Mouse (Mus musculus): ENCODE measurements around the gene Exoc8.

Gene Exoc8

GRCm38 (mm10) chr8:124897386-124898250 is at the start of gene Exoc8, which contains the start of gene Sprtn:
Exoc8 (minus strand) TSS chr8:124897705.
Sprtn (plus strand) TSS chr8:124897886.
- DNase-seq (ENCODE audit: low spot score in 2 of 2): peak; percentile 97 to 99

- DNase-seq (ENCODE audit: low spot score in 2 of 2): no peak
These were observed 46.9 kb upstream of the Exoc8 start for GRCm38 (mm10) chr8:124944406-124944805.

GRCm38 (mm10) chr8:124943801-124944200 is 46.3 kb upstream of the Exoc8 start:
- DNase-seq (ENCODE audit: low spot score in 2 of 2): no peak

GRCm38 (mm10) chr8:124937293-124937692 is 39.8 kb upstream of the Exoc8 start:
- DNase-seq (ENCODE audit: low spot score in 2 of 2): no peak

- DNase-seq (ENCODE audit: low spot score in 2 of 2): no peak
These were observed 39.2 kb upstream of the Exoc8 start for GRCm38 (mm10) chr8:124936699-124937098.

GRCm38 (mm10) chr8:124935116-124935515 is 37.6 kb upstream of the Exoc8 start:
- no peak for DNase-seq (ENCODE audit: low spot score in 2 of 2)

GRCm38 (mm10) chr8:124932435-124932834 is 34.9 kb upstream of the Exoc8 start:
- DNase-seq (ENCODE audit: low spot score in 2 of 2): no peak

GRCm38 (mm10) chr8:124930649-124931048 is 33.1 kb upstream of the Exoc8 start:
- no peak for DNase-seq (ENCODE audit: low spot score in 2 of 2)

GRCm38 (mm10) chr8:124930086-124930485 is 32.6 kb upstream of the Exoc8 start:
- peak in 1 of 2 experiments; percentile 47 for DNase-seq (ENCODE audit: low spot score in 2 of 2)

- DNase-seq (ENCODE audit: low spot score in 2 of 2): no peak
These were observed 31.5 kb upstream of the Exoc8 start for GRCm38 (mm10) chr8:124929006-124929405.

GRCm38 (mm10) chr8:124926351-124926771 is 28.9 kb upstream of the Exoc8 start:
- DNase-seq (ENCODE audit: low spot score in 2 of 2): peak; percentile 51 to 72

- no peak for DNase-seq (ENCODE audit: low spot score in 2 of 2)
These were observed 28.2 kb upstream of the Exoc8 start for GRCm38 (mm10) chr8:124925544-124926266.

GRCm38 (mm10) chr8:124923971-124924652 is 26.6 kb upstream of the Exoc8 start:
- no peak for DNase-seq (ENCODE audit: low spot score in 2 of 2)

GRCm38 (mm10) chr8:124922490-124923089 is 25.1 kb upstream of the Exoc8 start:
- no peak for DNase-seq (ENCODE audit: low spot score in 2 of 2)

GRCm38 (mm10) chr8:124921369-124922279 is 24.1 kb upstream of the Exoc8 start:
- DNase-seq (ENCODE audit: low spot score in 2 of 2): no peak

GRCm38 (mm10) chr8:124917741-124918484 is 20.4 kb upstream of the Exoc8 start:
- DNase-seq (ENCODE audit: low spot score in 2 of 2): no peak

- no peak for DNase-seq (ENCODE audit: low spot score in 2 of 2)
These were observed 16.6 kb upstream of the Exoc8 start for GRCm38 (mm10) chr8:124914061-124914460.

- no peak for DNase-seq (ENCODE audit: low spot score in 2 of 2)
These were observed 14.7 kb upstream of the Exoc8 start for GRCm38 (mm10) chr8:124911938-124912872.

GRCm38 (mm10) chr8:124910349-124910748 is 12.8 kb upstream of the Exoc8 start:
- no peak for DNase-seq (ENCODE audit: low spot score in 2 of 2)
